Mouse (Mus musculus): ENCODE measurements around the gene Tnrc6b.
"Not testable (repeated sequence)": the region's sequence is repeated elsewhere in the genome, so short reads cannot be mapped to it uniquely, and the experiment has no call there.

Tnrc6b gene

DNA sequence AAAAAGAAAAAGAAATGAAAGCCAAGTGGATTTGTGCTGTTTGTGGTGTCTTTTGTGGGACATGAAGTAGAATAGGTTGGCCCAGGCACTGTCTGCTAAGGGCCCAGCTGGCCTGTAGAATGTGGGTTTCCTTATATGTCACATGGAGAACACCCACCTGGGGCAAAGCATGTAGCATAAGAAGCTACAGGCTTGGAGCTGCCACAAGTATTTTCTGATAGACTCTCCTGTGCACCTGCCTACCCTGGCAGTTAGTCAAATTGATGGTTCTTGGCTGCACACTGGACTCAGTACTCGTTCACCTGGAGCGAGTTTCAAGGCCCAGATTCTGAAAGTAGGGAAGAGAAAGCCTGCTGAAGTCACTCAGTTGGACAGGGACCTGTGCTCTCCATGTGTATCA lies 7.6 kb upstream of the Tnrc6b start:
- no peak for DNase-seq

DNA sequence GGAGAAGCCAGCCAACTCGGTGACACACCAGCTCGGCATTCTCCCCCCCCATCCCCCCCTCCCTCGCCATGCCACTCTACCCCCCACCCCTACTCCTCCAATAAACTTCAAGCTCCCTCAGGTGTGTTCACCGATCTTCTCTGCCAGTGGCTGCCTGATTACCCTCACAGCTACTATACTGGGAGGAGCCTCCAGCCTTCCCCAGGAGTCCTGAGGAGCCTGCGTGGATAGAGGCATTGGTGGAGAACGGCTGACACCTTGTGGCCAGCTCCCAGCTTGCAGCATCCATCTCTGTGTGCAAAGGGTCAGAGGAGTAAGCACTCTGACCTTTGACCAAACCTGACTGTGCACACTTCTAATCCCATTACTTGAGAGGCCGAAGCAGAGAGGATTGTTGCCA lies 6.8 kb upstream of the Tnrc6b start:
- DNase-seq: peak; percentile 93

DNA sequence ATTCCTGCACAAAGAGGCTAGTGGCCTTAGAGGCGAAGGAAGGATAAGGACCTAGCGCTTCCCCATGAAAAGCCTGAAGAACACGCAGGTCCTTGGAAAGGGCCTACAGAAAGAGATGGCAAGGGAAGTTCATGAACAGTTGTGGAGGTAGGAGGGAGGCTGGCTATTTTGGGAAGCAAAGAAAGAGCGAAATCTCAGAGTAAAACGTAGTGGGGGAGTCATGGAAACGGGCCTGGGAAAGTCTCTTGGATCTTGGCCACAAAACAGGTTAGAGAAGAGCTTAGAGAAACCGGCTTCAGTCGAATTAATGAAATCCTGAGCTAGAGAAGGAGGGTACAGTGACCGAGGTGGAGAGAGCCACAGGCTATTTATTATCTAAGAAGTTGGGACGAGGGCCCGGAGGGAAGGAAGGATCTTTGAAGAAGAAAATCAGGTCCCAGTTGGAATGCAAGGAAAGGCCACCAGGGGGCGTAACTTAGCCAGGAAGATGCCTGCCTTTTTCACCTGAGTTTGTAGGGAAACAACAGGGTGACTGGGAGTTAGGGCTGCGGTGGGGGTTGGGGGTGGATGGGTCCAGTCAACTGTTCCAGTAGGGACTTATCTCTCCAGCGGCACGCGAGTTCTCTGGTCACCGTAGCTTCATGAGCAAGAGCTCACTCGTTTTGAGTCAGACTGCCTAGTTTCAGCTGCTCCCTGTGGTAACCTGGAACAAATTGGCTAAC lies 5.1 kb upstream of the Tnrc6b start:
- peak; percentile 85 to 94 for DNase-seq

DNA sequence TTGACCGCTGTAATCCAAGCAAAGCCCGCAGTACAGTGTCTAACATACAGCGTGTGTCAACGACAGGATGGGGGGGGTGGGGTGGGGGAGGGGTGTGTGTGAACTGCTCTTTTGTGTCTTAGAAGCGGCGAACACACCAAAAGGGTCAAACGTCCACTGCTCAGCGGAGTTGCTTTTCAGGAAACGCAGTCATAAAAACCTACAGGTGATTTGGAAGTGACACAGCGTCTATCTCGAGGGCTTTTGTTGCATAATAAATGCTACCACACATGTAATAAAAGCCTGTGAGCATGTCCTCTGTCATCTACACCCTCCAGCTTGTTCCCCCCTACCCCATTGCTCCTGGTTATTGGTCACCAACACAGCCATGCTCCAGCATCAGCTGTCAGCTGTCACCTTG lies 4.5 kb upstream of the Tnrc6b start:
- no peak for DNase-seq

DNA sequence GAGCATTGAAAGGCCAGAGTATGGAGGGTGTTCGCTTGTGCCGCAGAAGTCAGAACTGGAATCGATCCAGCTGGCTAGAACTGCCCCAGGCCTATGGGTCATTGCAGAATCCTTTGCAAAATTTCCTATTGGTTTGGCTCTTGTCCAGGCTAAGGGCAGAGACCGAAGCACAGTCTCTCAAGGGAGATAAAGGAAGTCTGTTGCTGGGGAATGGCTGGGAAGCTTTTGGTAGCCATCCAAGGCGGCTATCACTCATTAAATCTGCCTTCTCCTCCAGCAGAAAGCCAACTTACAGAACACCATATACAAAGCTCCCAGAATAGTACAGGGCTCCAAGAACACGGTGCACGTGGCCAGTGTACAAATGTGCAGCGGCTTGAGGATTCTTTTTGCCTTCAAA lies 4.0 kb upstream of the Tnrc6b start:
- peak; percentile 78 to 90 for DNase-seq

DNA sequence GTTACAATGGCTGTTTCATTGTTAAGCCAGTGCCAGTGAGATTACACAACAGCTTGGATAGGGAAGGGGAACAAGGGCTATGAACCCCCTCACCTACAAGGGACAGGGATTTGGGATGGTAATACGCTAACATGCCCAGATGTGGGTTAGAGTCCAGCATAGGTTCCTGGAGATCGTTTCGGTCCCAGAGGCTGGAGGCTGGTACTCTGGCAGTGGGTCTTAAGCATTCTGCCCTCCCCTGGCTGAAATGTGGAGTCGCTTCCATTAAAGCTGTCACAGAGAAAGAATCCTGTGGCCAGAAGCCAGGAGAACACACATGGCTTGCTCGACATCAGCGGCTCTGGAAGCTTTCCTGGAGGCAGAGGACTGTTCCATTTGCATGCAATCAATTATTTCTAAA lies 1.5 kb upstream of the Tnrc6b start:
- DNase-seq: peak; percentile 24 to 36

DNA sequence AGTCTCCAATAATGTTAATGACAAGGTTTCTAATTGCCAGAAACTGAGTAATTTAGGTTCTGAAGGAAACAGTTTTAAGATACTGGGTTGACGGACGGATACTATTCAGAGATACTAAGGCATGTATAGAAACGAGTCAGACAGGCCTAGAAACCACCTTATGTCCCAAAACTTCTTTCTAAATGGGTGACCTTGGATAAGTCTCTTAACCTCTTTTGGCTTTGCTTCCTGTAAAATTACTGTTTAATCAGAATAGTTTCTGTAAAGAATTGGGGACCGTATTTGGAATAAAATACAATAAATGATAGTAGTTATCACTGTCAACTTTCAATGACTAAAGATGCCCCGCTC lies 881 bp upstream of the Tnrc6b start:
- no peak for DNase-seq

DNA sequence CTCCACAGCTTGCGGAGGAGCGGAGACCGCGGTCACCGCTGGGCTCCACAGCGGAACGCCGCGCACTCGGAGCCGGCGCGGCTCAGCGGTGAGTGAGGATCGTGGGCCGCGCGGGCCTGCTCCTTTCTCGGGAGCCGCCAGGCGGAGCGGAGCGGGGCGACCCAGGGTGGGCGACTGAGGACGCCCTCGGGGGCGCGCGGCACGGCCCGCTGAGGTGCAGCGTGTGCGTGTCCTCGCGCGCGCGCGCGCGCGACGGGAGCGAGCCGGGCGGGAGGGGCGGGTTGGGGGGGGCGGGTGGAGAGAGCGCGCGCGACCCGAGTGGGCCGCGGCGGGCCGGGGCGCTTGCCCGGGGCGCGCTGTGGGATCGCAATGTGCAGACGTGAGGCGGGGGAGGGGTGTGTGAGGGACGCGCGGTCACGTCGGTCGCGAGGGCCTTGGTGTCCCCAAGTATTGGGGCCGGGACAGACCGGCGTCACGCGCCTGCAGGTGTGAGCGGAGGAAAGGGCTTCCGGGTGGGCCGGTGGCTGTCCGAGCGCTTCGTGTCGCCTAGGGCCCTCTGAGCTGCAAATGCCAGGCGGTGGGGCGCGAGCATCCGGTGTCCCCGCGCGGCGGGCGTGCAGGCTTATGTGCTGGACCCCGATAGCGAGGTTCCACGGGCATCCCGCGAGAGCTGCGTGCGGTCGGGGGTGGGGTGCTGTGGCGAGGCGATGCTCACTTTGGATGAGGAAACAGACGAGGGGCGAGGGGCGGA lies 463 bp downstream of the Tnrc6b start:
- DNase-seq: peak; percentile 34 to 36

DNA sequence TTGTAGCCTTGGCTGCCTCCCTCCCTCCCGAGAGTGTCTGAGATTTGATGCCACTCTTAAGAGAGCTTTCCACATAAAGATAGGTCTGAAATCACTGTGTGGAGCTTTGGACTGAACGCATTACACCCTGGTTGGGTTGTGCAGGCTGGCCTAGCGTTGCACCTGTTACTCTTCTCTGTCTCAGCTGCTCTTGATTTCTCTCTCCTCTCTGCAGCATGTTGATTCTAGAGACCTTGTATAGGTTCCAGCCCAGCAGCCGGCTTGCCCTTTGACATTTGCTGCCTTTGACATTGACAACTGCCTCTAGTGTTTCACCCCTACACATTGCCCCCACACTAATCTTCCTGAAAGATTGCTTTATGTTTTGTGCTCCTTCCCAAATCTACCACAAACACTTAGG lies 3.2 kb downstream of the Tnrc6b start:
- DNase-seq: no peak

DNA sequence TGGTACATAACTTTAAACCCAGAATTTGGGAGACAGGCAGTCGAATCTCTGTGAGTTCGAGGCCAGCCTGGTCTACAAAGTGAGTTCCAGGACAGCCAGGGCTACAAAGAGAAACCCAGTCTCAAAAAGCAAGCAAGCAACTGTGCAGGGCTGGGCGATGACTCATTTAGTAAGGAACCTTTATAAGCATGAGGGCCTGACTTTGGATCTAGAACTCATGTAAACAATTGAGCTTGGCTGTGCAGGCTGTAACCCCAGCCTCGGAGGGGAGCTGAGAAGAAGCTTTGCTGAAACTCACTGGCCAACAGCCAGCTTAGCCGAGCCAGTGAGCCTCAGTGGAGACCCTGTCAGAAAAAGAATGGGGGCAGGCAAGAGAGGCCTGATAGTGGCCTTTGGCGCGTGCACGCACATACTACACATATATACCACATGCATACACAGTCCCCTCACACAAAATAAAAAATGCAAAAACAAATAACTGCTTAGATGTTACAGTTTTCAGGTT lies 5.6 kb downstream of the Tnrc6b start:
- DNase-seq: no peak

DNA sequence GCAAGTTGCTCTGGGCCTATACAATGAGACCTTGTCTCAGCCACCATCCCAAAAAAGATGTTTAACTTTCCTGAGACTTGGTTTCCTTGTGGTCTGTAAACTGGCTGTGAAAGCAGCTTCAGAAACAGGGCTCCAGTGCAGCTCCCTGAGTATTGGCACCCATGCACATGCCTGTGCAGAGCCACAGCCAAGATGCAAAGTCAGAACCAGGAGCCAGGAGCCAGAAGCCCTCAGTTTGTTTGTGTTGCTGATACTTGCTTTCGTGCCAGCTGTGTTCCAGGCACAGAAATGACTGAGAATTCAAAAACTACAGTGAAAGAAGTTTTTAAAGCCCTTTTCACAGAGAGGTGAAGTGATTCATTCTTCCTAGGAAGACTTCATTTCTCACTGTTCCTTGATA lies 6.3 kb downstream of the Tnrc6b start:
- DNase-seq: no peak

DNA sequence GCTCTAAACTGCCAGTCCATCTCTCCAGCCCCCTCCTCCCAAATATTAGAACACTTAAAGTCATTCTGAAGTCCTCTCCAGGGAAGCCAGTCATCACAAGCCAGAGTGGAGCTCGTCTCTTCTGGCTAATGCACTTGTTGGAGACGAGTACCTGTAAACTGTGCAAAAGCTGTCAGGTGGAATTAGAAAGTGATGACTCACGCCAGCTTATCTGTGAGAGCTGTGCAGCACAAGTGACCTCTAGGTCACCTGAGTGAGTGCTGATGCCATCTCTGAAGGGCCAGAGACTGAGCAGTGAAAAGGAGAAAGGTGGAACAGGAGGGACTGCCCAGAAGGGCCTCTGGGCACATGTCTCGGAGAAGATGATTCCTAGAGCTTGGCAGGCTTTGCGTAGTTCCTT lies 9.1 kb downstream of the Tnrc6b start:
- no peak for DNase-seq

DNA sequence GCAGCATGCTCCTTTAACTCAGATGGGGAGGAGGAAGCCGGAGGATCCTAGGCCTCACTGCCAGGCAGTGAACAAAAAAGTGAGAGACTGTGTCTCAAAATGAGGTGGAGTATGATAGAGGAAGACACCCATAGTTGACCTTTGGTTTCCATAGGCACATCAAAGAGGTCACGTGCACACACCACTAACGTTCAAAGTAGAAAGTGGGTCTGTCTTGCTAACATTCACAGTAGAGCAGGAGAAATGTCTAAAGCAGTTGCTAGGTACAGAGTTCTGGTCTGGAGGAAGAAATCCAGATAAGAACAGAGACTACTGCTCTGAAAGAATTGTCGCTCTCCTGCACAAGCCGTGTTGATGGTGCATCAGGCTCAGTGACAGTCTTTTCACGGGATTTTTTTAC lies 10.7 kb downstream of the Tnrc6b start:
- no peak for DNase-seq

DNA sequence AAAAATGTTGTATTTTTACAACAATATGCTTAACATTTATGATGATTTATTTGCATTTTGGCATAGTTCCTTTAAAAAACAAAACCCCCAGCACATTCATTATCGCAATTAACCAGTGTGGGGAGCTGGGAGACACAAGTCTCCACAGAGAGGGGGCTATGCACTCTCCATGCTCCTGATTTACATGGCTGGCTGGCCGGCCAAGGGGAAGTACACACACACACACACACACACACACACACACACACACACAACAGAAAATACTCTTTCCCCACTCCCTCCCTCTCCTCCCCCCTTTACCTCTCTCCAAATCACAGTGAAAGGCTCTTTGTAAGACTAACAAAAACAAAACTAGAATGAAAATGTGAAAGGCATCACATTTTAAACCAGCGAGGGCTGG lies 11.3 kb downstream of the Tnrc6b start:
- DNase-seq: no peak

DNA sequence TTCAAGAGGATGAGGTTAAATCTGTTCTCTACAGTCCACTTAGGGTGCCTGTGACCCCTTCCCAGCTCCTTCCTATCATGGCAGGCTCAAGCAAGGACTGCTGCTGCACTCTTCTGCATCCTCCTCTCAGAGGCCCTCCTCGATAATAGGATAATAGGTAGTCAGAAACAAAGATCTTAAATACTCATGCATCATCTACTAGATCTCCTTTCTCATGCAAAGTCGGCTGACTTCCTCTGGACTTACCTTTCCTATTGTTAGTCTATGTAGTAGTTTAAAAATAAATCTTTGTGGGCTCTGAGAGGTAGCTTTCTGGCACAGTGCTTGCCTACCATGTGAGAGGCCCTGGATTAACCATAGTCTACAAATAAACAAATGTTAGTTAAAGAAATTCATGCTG lies 18.4 kb downstream of the Tnrc6b start:
- no peak for DNase-seq

DNA sequence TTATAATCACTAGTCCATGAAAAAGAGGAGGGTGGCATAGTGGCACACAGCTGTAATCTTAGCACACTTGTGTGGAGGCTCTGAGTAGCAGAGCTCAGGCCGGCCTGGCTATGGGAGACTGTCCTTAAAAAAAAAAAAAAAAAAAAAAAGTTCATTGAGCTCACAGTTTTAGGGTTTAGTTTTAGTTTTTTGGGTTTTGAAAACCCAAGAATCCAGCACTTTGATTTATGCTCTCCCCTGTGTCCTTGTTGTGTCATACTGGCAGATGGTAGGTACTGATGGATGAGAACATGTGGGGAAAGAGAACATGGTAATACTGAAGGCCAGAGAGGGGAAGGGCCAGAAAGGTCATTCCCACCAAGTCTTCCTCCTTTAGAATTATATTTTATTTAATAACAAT lies 19.9 kb downstream of the Tnrc6b start:
- DNase-seq: no peak

DNA sequence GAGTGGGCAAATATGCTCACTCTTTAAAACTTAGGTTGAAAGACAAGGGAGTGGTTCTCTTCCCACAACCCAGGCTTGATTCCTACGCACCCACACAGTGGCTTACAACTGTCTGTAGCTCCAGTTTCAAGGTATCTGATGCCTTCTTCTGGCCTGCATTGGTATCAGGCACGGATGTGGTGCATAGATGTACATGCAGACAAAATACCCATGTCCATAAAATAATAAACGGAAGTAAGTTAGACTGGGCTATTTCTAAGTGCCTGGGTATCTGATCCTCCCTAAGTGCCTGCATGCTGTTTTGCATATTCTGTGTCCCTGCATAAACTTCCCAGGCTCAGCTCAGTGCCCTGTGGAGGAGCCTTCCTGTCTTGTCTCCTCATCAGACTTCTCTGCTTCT lies 20.4 kb downstream of the Tnrc6b start:
- DNase-seq: no peak

DNA sequence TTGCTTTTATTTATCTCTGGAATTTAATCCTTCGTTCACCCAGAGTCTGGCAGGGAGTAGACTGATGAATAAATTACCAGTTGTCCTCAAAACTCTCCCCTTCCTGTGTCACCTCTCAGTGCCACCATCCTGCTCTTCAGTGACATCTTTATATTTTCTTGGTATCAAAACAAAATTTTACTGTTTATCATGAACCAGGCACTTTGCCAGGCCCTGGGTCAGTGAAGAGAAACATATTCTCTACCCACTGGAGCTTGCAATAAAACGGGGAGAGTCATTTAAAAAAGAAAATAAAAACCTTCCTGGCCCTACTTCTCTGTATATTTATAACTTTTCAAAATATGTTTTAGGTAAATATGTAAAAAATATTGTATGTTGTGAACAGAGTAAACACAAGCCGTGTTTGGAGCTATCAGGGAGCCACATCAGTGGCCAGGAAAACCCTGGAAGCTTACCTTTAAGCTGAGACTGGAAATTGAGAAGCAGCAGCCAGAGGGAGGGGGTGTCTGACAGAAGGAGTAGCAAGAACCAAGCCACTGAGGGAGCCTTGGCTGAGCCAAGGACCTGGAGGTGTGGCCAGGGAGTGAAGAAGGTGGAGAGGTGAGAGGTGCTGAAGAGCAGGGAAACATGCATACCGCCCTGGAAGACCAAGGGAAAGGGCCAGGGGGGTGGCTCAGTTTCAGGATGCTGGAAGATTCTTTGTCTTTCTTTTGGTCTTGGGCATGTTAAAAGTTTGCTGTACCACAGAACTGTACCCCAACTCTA lies 21.3 kb downstream of the Tnrc6b start:
- DNase-seq: no peak

DNA sequence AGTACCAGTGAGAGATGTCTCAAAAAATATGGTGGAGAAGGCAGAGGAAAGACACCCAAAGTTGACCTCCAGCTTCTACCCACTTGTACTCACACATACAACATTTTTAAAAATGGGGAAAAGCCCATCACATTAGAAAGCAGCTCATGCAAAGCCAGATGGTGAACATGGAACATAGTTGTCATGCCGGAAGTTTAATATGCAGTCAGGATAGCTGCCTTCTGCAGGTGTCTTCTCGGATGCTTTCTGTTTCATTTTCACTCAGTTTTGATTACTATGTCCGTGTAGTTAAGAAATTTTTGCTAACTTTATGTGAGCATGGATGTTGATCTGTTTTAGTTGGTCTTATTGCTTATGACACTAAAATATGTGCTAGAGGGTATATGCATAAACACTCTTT lies 24.2 kb downstream of the Tnrc6b start:
- DNase-seq: no peak

DNA sequence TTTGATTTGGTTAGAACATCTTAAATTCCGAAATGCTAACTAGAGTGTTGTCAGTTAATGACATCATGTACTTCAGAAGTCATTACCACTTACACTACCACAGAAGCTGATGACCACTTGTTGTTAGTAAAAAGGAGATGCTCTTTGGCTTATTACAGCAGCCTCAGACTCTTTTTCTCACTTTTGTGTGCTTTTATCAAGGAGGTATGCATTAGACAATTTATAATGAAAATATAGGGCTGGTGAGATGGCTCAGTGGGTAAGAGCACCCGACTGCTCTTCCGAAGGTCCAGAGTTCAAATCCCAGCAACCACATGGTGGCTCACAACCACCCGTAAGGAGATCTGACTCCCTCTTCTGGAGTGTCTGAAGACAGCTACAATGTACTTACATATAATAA lies 24.6 kb downstream of the Tnrc6b start:
- DNase-seq: not testable (repeated sequence)

DNA sequence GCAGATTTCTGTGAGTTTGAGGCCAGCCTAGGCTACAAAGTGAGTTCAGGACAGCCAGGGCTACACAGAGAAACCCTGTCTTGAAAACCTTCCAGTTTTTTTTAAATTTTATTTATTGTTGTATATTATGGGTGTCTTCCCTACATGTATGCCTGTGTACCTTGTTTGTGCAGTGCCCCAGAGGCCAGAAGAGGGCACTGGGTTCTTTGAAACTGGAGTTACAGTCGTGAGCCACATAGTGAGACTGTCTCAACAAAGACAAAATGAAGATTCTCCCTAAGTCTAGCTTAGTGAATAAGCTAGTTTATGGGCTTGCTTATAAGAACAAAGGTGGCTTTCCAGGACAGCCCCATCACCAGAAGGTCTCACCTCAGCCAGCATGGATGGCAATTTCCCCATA lies 25.4 kb downstream of the Tnrc6b start:
- DNase-seq: no peak

DNA sequence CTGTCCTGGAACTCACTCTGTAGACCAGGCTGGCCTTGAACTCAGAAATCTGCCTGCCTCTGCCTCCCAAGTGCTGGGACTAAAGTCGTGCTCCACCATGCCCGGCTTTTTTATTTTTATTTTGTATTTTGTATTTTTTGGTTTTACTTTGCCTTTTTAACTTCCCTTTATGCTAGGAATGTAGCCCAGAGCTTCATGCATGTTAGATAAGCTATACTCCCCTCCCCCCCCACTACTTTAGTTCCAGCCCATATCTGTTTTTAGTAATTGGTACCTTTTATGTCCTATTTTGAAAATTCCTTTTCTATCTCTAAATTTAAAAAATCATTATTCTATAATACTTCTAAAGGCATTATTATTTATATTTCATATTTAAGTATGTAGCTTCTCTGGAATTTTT lies 27.1 kb downstream of the Tnrc6b start:
- no peak for DNase-seq

DNA sequence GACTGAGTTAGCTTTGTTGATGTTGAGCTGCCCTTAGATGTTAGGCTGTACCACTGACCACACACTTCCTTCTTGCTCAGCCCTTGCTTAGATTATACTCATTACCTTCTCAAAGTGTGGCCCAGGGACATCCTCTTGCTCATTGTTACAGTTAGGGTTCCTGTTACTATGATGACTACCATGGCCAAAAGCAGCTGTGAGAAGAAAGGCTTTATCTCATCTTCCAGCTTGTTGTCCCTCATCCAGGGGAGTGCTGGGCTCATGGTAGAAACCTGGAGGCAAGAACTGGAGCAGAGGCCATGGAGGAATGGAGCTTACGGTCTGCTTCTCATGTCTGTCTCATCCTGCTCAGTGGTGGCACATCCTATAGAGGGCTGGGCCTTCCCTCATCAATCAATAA lies 28.9 kb downstream of the Tnrc6b start:
- DNase-seq: no peak

DNA sequence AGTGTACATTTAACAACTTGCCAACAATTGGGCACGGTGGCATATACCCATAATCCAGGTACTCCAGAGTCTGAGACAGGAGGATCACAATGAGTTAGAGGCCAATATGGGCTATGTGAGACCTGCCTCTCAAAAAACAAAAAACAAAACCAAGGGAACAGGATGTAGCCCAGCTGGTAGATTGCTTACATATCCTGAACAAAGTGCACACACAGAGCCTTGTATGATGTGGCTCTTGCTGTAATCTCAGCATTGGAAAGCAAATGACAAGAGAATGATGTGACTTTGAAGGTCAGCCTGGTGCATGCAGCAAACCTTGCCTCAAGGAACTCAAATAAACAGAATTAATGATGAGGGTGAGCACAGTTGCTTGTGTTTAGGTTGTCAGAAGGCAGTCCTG lies 30.7 kb downstream of the Tnrc6b start:
- DNase-seq: no peak
